Mouse (Mus musculus): ENCODE results near the gene Cxcr1. TPM values are rescaled to one million over a fixed set of nuclear protein-coding genes. Genes with fewer than 3 reads are reported as not detected.

Gene Cxcr1
- not detected for total RNA-seq (2021)
- long read RNA-seq = 0 reads

DNA sequence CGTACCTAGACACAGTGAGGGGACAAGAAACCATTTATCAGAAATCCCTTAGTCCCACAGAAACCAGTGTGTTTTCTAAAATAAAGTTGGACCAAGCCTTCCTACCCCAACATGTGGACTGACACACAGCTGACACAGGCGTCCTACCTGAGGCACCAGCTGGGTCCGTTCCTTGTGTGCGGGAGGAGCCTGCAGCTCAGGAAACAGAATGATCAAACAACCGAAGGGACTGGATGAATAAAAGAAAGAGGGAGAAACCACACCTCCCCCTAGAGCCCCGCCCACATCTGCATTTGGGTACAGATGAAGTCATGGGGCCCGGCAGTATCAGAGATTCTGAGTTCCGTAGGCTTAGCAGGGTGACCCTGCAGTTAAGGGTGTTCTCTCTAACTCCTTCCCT, at the start of gene Cxcr1:
Cxcr1 (minus strand) TSS at position 187 of the 400 bp plus-strand sequence.
- DNase-seq (ENCODE audit: low spot score in 2 of 2) = no peak

DNA sequence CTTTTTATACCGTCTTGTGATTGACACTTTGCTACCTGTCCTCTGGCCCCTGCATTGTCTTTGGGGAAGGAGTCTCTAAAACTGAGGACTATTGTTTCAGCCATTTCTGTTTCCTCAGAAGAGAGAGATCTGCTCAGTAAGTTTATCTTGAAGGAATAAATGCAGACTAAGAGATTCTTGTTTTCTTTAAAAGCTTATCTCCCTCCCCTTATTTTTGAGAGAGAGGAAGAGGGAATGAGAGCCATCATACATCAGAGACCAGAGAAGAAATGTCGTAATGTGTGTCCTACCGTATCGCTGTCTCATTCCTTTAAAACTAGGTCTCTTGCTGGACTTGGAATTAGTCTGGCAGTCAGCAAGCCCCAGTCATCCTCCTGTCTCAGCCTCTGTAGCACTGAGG, 46.4 kb upstream of the Cxcr1 start:
- no peak for DNase-seq (ENCODE audit: low spot score in 2 of 2)

DNA sequence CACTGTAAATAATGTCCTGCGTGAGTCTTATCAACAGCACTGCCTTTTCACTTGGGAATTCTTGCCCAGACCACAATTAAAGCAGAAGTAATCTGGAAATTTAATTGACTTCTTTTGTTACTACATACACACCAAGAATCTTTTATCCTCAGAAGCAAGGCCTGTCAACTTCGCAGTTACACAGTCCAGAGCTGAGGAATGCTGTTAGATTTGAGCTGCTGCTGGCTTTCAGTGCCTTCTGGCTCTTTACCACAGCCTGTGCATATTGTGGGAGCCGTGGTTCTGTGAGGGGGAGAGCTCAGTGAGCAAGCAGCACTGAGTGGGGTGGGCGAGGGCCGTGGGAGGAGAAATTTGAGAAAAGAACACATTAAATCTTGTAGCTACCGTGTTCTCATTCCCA, 45.9 kb upstream of the Cxcr1 start:
- peak; percentile 46 to 47 for DNase-seq (ENCODE audit: low spot score in 2 of 2)

DNA sequence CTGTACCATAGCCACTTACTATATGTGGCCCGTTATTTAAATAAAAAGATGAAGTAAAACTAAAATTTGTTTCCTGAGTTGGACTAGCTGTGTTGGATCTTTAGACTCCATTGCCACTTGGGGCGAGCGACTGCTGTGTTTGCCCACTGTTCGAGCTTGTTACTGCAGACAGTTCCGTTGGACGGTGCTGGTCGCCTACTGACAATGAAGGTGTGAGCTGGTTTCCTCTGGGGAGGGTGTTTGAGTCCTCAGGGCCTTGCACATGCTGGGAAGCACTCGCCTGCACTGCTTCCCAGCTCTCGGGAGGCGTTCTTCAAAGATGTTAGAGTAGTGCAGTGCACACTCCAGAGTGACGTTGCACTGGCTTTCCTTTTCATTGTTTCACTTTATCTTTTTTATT, 45.2 kb upstream of the Cxcr1 start:
- peak in 1 of 2 experiments; percentile 21 for DNase-seq (ENCODE audit: low spot score in 2 of 2)

GRCm38 (mm10) chr1:74239162-74239561, 44.7 kb upstream of the Cxcr1 start:
- no peak for DNase-seq (ENCODE audit: low spot score in 2 of 2)

GRCm38 (mm10) chr1:74238136-74238535, 43.7 kb upstream of the Cxcr1 start:
- DNase-seq (ENCODE audit: low spot score in 2 of 2) = no peak

GRCm38 (mm10) chr1:74237671-74238070, 43.2 kb upstream of the Cxcr1 start:
- DNase-seq (ENCODE audit: low spot score in 2 of 2) = no peak

GRCm38 (mm10) chr1:74236590-74237317, 42.3 kb upstream of the Cxcr1 start:
- no peak for DNase-seq (ENCODE audit: low spot score in 2 of 2)

- DNase-seq (ENCODE audit: low spot score in 2 of 2) = peak; percentile 95 to 98
Observed at GRCm38 (mm10) chr1:74235938-74236589, 41.6 kb upstream of the Cxcr1 start, which contains the start of gene Arpc2. Gene Arpc2, plus strand, starts transcription at chr1:74236084.

DNA sequence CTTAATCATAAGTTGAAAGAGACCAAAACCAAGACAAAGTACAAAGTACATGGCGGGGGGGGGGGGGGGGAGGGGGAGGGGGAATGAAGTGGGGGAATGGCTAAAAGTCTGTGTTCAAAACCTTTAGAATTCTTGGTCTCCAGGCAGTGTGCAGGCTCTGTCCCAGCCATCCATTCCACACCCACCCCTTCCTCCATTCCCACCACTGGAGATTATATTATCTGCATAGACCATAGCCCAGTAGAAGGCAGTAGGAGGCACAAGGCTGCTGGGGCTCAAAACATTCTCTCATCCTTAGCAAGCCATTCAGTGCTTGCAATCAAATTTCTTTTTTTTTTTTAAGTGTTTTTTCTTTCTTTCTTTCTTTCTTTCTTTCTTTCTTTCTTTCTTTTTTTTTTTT, 36.6 kb upstream of the Cxcr1 start:
- no peak for DNase-seq (ENCODE audit: low spot score in 2 of 2)

DNA sequence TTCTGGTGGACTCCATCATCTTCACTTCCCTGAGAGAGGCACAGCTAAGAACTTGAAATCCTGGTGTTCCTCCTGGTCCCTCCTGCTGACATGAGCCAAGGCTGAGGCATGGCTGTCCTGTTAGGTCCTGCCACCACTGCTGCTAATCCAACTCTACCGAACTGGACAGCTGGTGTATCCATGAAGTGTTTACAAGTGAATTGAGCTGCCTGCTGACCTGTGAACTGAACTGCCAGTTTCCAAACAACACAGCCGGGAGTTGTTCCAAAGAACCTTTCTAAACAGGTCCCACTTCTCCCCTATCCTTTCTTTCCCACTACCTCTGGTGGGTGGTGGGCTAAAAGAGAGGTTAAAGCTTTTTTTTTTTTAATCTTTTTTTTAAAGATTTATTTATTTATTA, 35.5 kb upstream of the Cxcr1 start:
- DNase-seq (ENCODE audit: low spot score in 2 of 2) = no peak

DNA sequence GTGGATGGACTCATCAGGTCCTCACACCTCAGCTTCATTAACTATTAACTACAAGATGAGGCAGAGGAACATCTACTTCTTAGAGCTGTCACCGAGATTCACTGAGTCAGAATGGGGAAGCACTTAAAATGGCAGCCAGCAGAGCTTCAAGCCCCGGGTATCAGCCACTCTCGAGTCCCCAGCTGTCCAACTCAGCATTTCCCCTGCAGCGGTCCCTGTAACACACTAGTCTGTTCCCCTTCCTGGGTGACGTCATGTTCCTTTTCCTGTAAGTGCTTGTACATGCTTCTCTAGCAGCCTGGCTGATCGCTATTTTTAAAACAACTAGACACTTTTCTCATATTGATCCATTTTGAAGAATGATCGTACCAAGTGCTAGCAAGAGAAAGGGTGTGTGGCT, 32.9 kb upstream of the Cxcr1 start:
- no peak for DNase-seq (ENCODE audit: low spot score in 2 of 2)

- no peak for DNase-seq (ENCODE audit: low spot score in 2 of 2)
Observed at GRCm38 (mm10) chr1:74219922-74220321, 25.5 kb upstream of the Cxcr1 start.

GRCm38 (mm10) chr1:74208941-74209340, 14.5 kb upstream of the Cxcr1 start:
- DNase-seq (ENCODE audit: low spot score in 2 of 2) = no peak

DNA sequence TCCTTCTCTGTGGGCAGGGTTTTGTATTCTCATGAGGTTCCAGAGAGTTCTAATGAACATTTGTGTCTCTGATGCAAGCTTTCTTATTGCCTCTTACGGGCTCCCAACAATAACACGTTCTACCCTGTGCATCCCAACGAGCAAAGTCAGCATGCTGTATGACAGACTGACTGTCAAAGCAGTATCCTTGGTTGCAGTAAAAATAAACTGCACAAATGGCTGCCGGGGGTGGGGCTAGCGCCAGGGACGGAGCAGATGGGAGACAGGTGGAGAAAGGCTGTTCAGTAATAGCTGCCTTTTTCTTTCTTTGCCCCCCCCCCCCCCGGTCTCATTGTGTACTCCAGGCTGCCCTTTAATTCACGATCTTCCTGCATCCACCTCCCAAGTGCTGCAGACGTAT, 13.5 kb upstream of the Cxcr1 start:
- peak; percentile 54 to 70 for DNase-seq (ENCODE audit: low spot score in 2 of 2)

DNA sequence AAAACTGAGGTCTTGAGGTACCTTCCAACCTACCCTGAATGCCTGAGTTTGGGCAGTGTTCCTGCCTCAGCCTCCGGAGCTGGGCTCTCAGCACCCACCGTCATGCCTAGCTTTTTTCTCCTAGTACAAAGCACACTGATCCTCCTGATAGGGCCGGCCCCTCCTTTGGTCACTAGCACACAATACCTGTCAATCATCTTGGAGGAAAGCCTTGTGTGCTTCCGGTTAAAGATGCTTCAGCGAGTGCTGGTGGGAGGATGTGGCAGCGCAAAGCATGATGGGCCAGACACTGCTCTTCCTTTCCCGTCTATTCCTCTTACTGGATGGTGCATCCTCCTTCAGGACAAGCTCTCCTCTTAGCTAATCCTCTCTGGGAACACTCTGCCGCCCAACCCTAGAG, 12.2 kb upstream of the Cxcr1 start:
- DNase-seq (ENCODE audit: low spot score in 2 of 2) = no peak

DNA sequence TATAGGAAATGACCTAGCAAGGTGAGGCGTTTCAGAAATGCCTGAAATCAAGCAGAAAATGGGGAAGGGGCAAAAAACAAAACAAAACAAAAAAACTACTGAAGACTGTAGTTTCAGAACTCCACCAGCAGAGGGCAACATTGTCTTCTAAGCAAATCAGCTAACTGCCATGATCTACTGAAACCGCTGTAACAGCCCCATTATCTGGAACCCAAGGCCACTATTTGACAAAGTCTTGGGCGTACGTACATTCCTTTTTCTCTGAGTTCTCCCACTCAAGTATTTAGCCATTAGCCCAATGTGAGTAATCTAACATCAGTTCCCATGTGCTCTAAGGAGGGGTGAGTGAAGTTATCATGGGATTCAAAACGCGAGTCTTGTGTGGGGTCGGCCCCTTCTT, 11.4 kb upstream of the Cxcr1 start:
- peak; percentile 25 to 46 for DNase-seq (ENCODE audit: low spot score in 2 of 2)

DNA sequence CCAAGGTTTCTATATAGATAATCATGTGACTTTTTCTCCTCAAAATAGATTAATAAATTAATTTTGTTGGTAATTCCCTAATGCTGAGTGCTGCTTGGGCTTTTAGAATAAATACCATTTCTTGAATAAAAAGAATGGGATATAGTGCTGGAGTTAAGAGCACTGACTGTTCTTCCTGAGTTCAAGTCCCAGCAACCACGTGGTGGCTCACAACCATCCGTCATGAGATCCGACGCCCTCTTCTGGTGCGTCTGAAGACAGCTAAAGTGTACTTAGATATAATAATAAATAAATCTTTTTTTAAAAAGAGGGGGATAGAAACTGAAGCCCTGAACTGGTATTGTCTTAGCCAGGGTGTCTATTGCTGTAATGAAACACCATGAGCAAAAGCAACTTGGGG, 9.0 kb upstream of the Cxcr1 start:
- no peak for DNase-seq (ENCODE audit: low spot score in 2 of 2)

GRCm38 (mm10) chr1:74201048-74201844, 6.8 kb upstream of the Cxcr1 start:
- DNase-seq (ENCODE audit: low spot score in 2 of 2) = no peak

- no peak for DNase-seq (ENCODE audit: low spot score in 2 of 2)
Observed at GRCm38 (mm10) chr1:74199046-74199445, 4.6 kb upstream of the Cxcr1 start.

- peak; percentile 46 to 51 for DNase-seq (ENCODE audit: low spot score in 2 of 2)
Observed at GRCm38 (mm10) chr1:74197726-74198470, 3.5 kb upstream of the Cxcr1 start.

Data from layer of hippocampus, postnatal 10 days (tissue).